Mouse (Mus musculus) lung, adult 2 months (tissue): ENCODE results near the gene Baz2a. TPM values are rescaled to one million over a fixed set of nuclear protein-coding genes. Genes with fewer than 3 reads are reported as not detected.

Experiments
- DNase-seq: peaks from one replicate; pipeline ENCODE4 v3.0.0; 2022
- H3K4me1 ChIP-seq: fragments of 200-500 bp; 2 replicates; pipeline ENCODE4 v1.6.1; 2011; ENCODE audit warnings: low read length; ENCODE audit not compliant: control insufficient read depth, insufficient read depth
- H3K4me3 ChIP-seq: fragments of 200-500 bp; replicated peaks from 2 replicates; pipeline ENCODE3; 2011; ENCODE audit warnings: low read depth, mild to moderate bottlenecking, control low read depth, low read length; ENCODE audit errors: extremely low read depth
- CTCF ChIP-seq: fragments of 200-500 bp; IDR thresholded peaks from 2 replicates; pipeline ENCODE4 v1.5.1; 2011; ENCODE audit warnings: mild to moderate bottlenecking, low read length, control low read depth; ENCODE audit not compliant: insufficient read depth
- POLR2A ChIP-seq: fragments of 200-500 bp; IDR thresholded peaks from 2 replicates; pipeline ENCODE4 v1.6.1; 2011; ENCODE audit warnings: low read depth, mild to moderate bottlenecking, control low read depth, low read length, borderline replicate concordance; ENCODE audit errors: extremely low read depth
- WGBS: fragments of 180-500 bp; shearing (Covaris S2); methylation state at CpG from one replicate; pipeline ENCODE4 v1.1.7; 2018; 5-methylcytosine and 5-hydroxymethylcytosine counted together
- polyA plus RNA-seq: library from polyadenylated mRNA; depleted of rRNA; stranded (reverse); fragments of >200 nt; gene quantifications from 2 replicates; pipeline ENCODE4 v1.2.3, GENCODE M21; 2012

Baz2a gene
- polyA plus RNA-seq, 1 experiment = 40.7 TPM

DNA sequence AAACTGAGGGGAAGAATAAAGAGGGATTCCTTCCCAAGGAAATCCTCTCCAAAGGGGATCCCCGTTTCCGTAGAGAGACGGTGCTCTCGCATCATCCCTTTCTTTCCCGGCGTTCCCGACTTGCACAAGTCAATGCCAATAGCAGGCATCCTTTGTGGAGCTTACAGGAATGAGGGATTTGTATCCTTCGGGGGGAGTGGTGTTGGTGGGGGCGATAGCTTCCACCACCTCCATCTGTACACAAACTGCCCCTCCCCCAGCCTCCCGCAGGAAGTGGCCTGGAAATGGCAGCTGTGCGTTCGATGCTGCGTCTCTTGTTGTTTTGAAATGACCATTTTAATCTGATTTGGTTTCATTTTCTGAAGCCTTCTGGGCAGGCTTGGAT lies 6.2 kb downstream of the Baz2a start:
- peak; percentile 61 for DNase-seq
- TF ChIP-seq CTCF = no peak
- no peak for TF ChIP-seq POLR2A
- H3K4me3 ChIP-seq = peak overlapping the region; percentile 93
- peaks cover 18% of the 10 kb centered on the region for H3K4me1 ChIP-seq
- under 1% methylated on average over 13 of the region's 13 CpGs for WGBS

DNA sequence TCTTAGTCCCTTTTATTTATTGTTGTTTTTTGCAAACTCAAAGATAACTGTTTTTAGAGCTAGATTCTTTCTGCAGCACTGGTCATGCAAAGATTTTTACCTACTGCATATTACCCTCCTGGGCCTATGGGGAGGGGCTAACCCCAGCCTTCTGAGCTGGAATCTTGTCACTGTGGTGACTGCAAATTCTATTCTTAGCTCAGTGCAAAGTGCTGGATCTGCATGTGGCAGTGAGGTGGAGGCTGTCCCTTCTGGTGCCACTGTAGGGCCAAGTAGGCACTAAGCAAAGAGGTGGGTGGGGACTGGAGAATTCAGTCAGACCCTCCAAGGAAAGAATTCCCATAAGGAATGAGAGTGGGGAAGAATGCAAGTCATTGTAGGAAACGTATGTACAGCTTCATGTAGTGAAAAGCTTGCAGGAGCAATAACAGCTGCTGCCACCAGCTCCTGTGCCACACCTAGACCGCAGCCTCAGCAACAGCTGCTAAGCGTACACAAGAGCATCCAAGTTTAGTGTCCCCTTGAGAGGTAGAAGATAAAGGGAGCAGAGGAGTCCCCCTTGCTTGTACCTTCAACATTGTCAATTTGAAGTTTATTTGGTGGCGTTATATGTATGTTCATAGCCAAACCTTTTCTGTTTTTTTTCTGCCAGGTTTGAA lies 18.9 kb downstream of the Baz2a start:
- no peak for DNase-seq
- Histone ChIP-seq H3K4me1 (no peaks in the 10 kb centered on the region), H3K4me3 (no peak overlapping the region)
- 91% methylated on average over 4 of the region's 4 CpGs for WGBS
- TF ChIP-seq CTCF (no peak), POLR2A (no peak)

DNA sequence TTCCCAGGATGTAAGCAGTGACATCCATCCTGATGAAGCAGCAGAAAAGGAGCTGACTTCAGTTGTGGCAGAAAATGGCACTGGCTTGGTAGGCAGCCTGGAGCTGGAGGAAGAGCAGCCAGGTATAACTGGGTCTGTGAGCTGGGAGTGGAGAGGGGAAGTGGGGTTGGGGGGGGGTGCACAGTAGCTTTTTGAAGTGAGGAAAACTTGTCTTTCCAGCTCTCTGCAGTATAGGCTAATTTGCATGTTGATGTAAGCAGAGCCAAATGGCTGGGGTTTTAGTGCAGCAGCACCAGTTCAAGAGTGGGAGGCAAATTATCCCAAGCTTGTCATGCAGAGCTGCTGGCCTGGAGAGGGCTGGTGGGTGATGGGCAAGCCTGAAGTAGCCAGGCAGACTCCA lies 19.9 kb downstream of the Baz2a start:
- DNase-seq = no peak
- no peaks in the 10 kb centered on the region for H3K4me1 ChIP-seq
- TF ChIP-seq CTCF (no peak), POLR2A (no peak)
- no peak overlapping the region for H3K4me3 ChIP-seq

DNA sequence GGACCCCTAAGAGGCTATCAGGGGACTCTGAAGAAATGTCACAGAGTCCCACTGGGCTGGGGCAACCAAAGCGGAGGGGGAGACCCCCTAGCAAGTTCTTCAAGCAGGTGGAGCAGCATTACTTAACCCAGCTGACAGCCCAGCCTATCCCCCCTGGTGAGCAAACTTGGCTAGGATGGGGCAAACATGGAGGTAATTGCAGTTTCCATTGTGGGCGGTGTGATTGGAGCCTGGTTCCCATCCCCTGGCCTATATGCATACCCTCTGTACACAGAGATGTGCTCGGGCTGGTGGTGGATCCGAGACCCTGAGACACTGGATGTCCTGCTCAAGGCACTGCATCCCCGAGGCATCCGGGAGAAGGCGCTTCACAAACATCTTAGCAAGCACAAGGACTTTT lies 32.5 kb downstream of the Baz2a start:
- 86% methylated on average over 7 of the region's 7 CpGs for WGBS
- Histone ChIP-seq H3K4me3 (no peak overlapping the region), H3K4me1 (no peaks in the 10 kb centered on the region)
- DNase-seq = no peak
- TF ChIP-seq CTCF = no peak
- TF ChIP-seq POLR2A = no peak

DNA sequence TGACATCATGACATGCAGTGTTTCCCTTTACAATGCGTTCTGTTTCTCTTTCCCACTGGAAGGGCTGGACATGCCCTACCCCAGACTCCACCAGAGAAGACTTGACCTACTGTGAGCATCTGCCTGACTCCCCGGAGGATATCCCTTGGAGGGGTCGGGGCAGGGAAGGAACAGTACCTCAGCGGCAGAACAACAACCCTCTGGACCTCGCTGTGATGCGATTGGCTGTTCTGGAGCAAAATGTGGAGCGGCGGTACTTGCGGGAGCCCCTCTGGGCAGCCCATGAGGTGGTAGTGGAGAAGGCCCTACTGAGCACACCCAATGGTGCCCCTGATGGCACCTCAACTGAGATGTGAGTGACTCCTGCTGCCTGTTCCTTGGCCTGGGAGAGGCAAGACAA lies 33.5 kb downstream of the Baz2a start:
- H3K4me1 ChIP-seq = no peaks in the 10 kb centered on the region
- 91% methylated on average over 9 of the region's 9 CpGs for WGBS
- TF ChIP-seq POLR2A (no peak), CTCF (no peak)
- no peak overlapping the region for H3K4me3 ChIP-seq
- DNase-seq = no peak

DNA sequence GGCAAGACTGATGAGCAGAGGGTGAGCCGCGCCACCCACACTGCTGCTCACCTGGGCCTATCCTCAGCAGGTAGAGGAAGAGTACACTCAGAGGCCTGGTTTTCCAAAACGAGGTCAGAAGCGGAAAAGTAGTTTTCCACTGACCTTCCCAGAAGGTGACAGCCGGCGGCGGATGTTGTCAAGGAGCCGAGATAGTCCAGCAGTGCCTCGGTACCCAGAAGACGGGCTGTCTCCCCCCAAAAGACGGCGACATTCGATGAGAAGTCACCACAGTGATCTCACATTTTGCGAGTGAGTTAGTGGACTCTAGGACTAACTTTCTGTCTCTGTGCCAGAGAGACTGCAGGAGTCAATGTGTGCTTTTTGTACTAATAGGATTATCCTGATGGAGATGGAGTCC lies 34.6 kb downstream of the Baz2a start:
- Histone ChIP-seq H3K4me3 (no peak overlapping the region), H3K4me1 (no peaks in the 10 kb centered on the region)
- no peak for DNase-seq
- TF ChIP-seq POLR2A = no peak
- TF ChIP-seq CTCF = no peak
- 89% methylated on average over 14 of the region's 14 CpGs for whole genome bisulfite sequencing

DNA sequence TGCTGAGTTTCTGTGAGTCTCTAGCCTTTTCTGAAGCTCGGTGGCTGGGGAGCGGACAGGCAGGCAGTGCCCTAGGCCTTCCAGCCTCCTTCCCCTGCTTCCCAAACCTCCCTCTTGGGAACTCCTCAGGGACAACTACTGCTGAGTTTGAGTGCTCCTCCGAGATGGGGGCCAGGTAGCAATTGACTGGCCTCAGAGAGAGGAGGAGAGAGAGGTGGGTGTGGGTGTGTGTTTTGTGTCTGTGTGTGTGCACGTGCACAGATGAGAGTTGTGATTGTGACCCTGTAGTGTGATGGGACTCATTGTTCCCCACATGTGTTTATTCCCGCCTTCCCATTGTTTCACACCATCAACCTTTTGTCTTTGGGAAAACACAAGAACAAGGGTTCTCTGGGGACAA lies 36.1 kb downstream of the Baz2a start:
- Histone ChIP-seq H3K4me1 (no peaks in the 10 kb centered on the region), H3K4me3 (no peak overlapping the region)
- DNase-seq = no peak
- no peak for TF ChIP-seq POLR2A
- TF ChIP-seq CTCF = no peak
- WGBS = 73% methylated on average over 5 of the region's 5 CpGs

DNA sequence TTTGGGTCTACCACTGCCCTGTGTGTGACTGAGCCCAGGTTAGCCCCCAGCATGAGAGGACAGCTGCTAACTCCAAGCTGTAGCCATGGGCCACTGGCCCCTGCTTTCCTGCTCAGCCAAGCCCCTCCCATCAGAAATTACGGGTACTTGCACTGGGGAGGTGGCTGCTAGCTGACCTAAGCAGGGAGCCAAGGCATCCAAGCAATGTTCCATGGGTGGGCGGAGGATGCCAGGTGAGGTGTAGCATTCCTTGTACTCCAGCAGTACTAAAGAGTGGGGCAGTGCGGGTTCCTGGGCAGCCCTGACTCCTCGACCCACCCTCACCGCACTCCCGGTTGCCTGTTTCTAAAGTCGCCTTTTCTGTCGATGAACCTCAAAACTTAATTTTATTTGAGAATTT lies 36.8 kb downstream of the Baz2a start:
- TF ChIP-seq CTCF = no peak
- peak; percentile 7; the same call in 1 of the 2 replicates for TF ChIP-seq POLR2A
- DNase-seq = no peak
- no peaks in the 10 kb centered on the region for H3K4me1 ChIP-seq
- 74% methylated on average over 8 of the region's 8 CpGs for WGBS
- no peak overlapping the region for H3K4me3 ChIP-seq

DNA sequence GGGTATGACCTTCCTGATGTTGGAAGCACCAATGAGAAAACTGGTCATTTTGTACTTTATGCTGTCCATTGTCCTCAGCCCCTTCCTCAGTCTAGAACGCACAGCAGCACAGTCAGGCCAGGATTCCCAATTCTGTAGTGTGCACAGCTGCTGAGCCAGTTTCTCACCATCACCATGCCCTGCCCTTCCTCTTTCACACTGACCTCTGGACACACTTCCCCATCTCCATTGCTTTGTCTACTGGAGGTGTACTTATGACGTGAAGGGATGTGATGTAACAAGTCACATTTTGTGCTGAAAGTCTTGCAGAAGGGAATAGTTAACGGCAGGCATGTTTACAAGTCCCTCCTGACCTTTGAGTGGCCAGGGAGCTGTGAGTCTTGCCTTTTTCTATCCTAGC lies 39.9 kb downstream of the Baz2a start:
- WGBS = 60% methylated on average over 3 of the region's 3 CpGs
- TF ChIP-seq POLR2A = no peak
- TF ChIP-seq CTCF = no peak
- H3K4me1 ChIP-seq = no peaks in the 10 kb centered on the region
- DNase-seq = no peak
- no peak overlapping the region for H3K4me3 ChIP-seq

DNA sequence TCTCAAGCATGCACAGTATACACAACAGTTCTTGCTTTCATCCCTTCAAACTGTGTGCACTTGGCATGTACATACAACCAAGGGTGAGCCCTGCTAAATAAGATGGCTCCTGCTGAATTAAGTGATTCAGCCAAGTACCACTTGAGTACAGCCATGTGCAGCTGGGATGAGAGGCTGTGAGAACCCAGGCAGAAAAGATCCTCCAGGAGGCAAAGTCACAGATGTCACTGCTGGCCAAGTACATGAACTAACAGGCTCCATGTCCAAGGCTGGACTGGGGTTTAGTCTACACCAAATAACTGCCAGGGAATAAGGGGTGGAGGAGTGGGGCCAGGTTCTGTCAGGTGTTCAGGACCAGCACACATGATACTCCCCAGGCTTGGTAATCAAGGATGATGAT lies 40.4 kb downstream of the Baz2a start:
- Histone ChIP-seq H3K4me1 (no peaks in the 10 kb centered on the region), H3K4me3 (no peak overlapping the region)
- TF ChIP-seq POLR2A = no peak
- no peak for TF ChIP-seq CTCF
- no peak for DNase-seq
